Mouse (Mus musculus): Measurements from ENCODE around the gene Celf1. TPM values are rescaled to one million over a fixed set of nuclear protein-coding genes. Genes with fewer than 3 reads are reported as not detected.
A peak's percentile ranks its signal among the peaks of the same experiment; 100 is the strongest.
"Not testable (repeated sequence)": the region's sequence is repeated elsewhere in the genome, so short reads cannot be mapped to it uniquely, and the experiment has no call there.

Gene Celf1
- polyA plus RNA-seq (2012; fragmentation: generic; extraction: Trizol) = 27.1 TPM

GRCm38 (mm10) chr2:90940233-90941229, at the start of gene Celf1:
Gene Celf1, plus strand, starts transcription at chr2:90940382.
- H3K27me3 ChIP-seq (ENCODE audit: control insufficient read depth, insufficient read depth, insufficient read length) = no peaks in the 10 kb centered on the region
- H3ac ChIP-seq (ENCODE audit: control insufficient read depth, insufficient read length) = peak within 1 kb of the TSS; percentile 74
- TF ChIP-seq SRF (IDR thresholded peaks at IDR 0.05; ENCODE audit: control insufficient read depth, insufficient read length, low read depth) (no peak), MYOD1 (IDR thresholded peaks at IDR 0.05; ENCODE audit: control insufficient read depth in 1 of 3, insufficient read length in 2 of 3, low read depth in 2 of 3) (peak in 1 of 3 experiments; percentile 7), TCF12 (IDR thresholded peaks at IDR 0.05; ENCODE audit: insufficient read depth, poor library complexity, severe bottlenecking) (no peak), POLR2AphosphoS2 (IDR thresholded peaks at IDR 0.05; ENCODE audit: insufficient read length, low read depth) (peak; percentile 79), CEBPB (IDR thresholded peaks at IDR 0.05; ENCODE audit: insufficient read depth, poor library complexity, severe bottlenecking) (no peak), REST (IDR thresholded peaks at IDR 0.05; ENCODE audit: insufficient read depth, insufficient read length) (no peak), POLR2A (IDR thresholded peaks at IDR 0.05; ENCODE audit: insufficient read length, low read depth) (peak; percentile 87), MYOG (IDR thresholded peaks at IDR 0.05; ENCODE audit: control insufficient read depth in 1 of 3, insufficient read depth in 1 of 3, insufficient read length in 2 of 3, low read depth in 2 of 3) (no peak), E2F4 (IDR thresholded peaks at IDR 0.05; ENCODE audit: insufficient read depth) (peak; percentile 3), TCF3 (IDR thresholded peaks at IDR 0.05; ENCODE audit: insufficient read length, low read depth) (no peak), MAX (IDR thresholded peaks at IDR 0.05; ENCODE audit: low read depth) (no peak), USF1 (IDR thresholded peaks at IDR 0.05; ENCODE audit: low read depth) (peak; percentile 50)
- H3K4me2 ChIP-seq (ENCODE audit: low read depth) = peak within 1 kb of the TSS; percentile 69
- H3K36me3 ChIP-seq (ENCODE audit: control insufficient read depth, insufficient read depth) = no peaks in the 10 kb centered on the region
- H3K4me3 ChIP-seq = peak within 1 kb of the TSS; percentile 69
- peaks cover 47% of the 10 kb centered on the region for H3K79me2 ChIP-seq (ENCODE audit: control insufficient read depth, insufficient read depth)

- H3K4me3 ChIP-seq = no peak overlapping the region
- peak in 1 of 3 experiments; percentile 46 for TF ChIP-seq MYOD1 (IDR thresholded peaks at IDR 0.05; ENCODE audit: control insufficient read depth in 1 of 3, insufficient read length in 2 of 3, low read depth in 2 of 3)
- no peak for TF ChIP-seq TCF3 (IDR thresholded peaks at IDR 0.05; ENCODE audit: insufficient read length, low read depth)
- TF ChIP-seq MYOG (IDR thresholded peaks at IDR 0.05; ENCODE audit: control insufficient read depth in 1 of 3, insufficient read depth in 1 of 3, insufficient read length in 2 of 3, low read depth in 2 of 3) = peak in 1 of 3 experiments; percentile 45
- H3K79me2 ChIP-seq (ENCODE audit: control insufficient read depth, insufficient read depth) = no peaks in the 10 kb centered on the region
- no peaks in the 10 kb centered on the region for H3K27me3 ChIP-seq (ENCODE audit: control insufficient read depth, insufficient read depth, insufficient read length)
- H3K4me2 ChIP-seq (ENCODE audit: low read depth) = no peak overlapping the region
- H3ac ChIP-seq (ENCODE audit: control insufficient read depth, insufficient read length) = no peak overlapping the region
- H3K36me3 ChIP-seq (ENCODE audit: control insufficient read depth, insufficient read depth) = peaks cover 20% of the 10 kb centered on the region
These were observed 46.4 kb upstream of the Celf1 start for GRCm38 (mm10) chr2:90893673-90894298.

GRCm38 (mm10) chr2:90894299-90894677, 45.9 kb upstream of the Celf1 start:
- H3K36me3 ChIP-seq (ENCODE audit: control insufficient read depth, insufficient read depth) = peaks cover 23% of the 10 kb centered on the region
- not testable (repeated sequence) for H3K27me3 ChIP-seq (ENCODE audit: control insufficient read depth, insufficient read depth, insufficient read length); H3K79me2 ChIP-seq (ENCODE audit: control insufficient read depth, insufficient read depth); H3K4me3 ChIP-seq; H3ac ChIP-seq (ENCODE audit: control insufficient read depth, insufficient read length); H3K4me2 ChIP-seq (ENCODE audit: low read depth)

GRCm38 (mm10) chr2:90903398-90903797, 36.8 kb upstream of the Celf1 start:
- Histone ChIP-seq H3K36me3 (ENCODE audit: control insufficient read depth, insufficient read depth) (peaks cover 16% of the 10 kb centered on the region), H3K27me3 (ENCODE audit: control insufficient read depth, insufficient read depth, insufficient read length) (no peaks in the 10 kb centered on the region), H3K79me2 (ENCODE audit: control insufficient read depth, insufficient read depth) (peaks cover 37% of the 10 kb centered on the region), H3K4me3 (peak overlapping the region; percentile 82), H3K4me2 (ENCODE audit: low read depth) (peak overlapping the region; percentile 100), H3ac (ENCODE audit: control insufficient read depth, insufficient read length) (no peak overlapping the region)
- no peak for TF ChIP-seq POLR2A (IDR thresholded peaks at IDR 0.05; ENCODE audit: insufficient read length, low read depth)
- TF ChIP-seq POLR2AphosphoS2 (IDR thresholded peaks at IDR 0.05; ENCODE audit: insufficient read length, low read depth) = no peak
- no peak for TF ChIP-seq SRF (IDR thresholded peaks at IDR 0.05; ENCODE audit: control insufficient read depth, insufficient read length, low read depth)
- TF ChIP-seq E2F4 (IDR thresholded peaks at IDR 0.05; ENCODE audit: insufficient read depth) = no peak
- TF ChIP-seq CEBPB (IDR thresholded peaks at IDR 0.05; ENCODE audit: insufficient read depth, poor library complexity, severe bottlenecking) = 0 out of 2 replicates have a peak, but pooled peaks have one; percentile 13
- TF ChIP-seq REST (IDR thresholded peaks at IDR 0.05; ENCODE audit: insufficient read depth, insufficient read length) = no peak
- no peak for TF ChIP-seq TCF12 (IDR thresholded peaks at IDR 0.05; ENCODE audit: insufficient read depth, poor library complexity, severe bottlenecking)
- TF ChIP-seq MAX (IDR thresholded peaks at IDR 0.05; ENCODE audit: low read depth) = no peak

Data from myocyte (in vitro differentiated cells).